Mouse (Mus musculus) hindbrain, postnatal 0 days (tissue): ENCODE measurements around the gene Fbxl22. TPM values are rescaled to one million over a fixed set of nuclear protein-coding genes. Genes with fewer than 3 reads are reported as not detected.

Experiments
- ATAC-seq: fragments of 200-750 bp; cut with Nextera tagmentation; 2 replicates; pipeline ENCODE4 v1.8.0; 2017; ENCODE audit warnings: mild to moderate bottlenecking, moderate TSS enrichment, moderate library complexity
- DNase-seq: peaks from one replicate; pipeline ENCODE4 v3.0.0-alpha.2; 2015; ENCODE audit warnings: low spot score
- H3K27ac ChIP-seq: fragments of 300-500 bp; sonication (generic); 2 replicates; pipeline ENCODE4 v1.5.1; 2014; ENCODE audit warnings: mild to moderate bottlenecking
- H3K27me3 ChIP-seq: fragments of 300-500 bp; sonication (generic); 2 replicates; pipeline ENCODE4 v1.6.1; 2014; ENCODE audit warnings: low read length, mixed read lengths; ENCODE audit not compliant: insufficient read depth
- H3K36me3 ChIP-seq: fragments of 300-500 bp; sonication (generic); 2 replicates; pipeline ENCODE4 v1.6.1; 2014; ENCODE audit warnings: low read length, mixed read lengths; ENCODE audit not compliant: insufficient read depth
- H3K4me1 ChIP-seq: fragments of 300-500 bp; sonication (generic); 2 replicates; pipeline ENCODE4 v1.6.1; 2014; ENCODE audit warnings: antibody characterized with exemption, low read length, mixed read lengths; ENCODE audit not compliant: insufficient read depth
- H3K4me2 ChIP-seq: fragments of 300-500 bp; sonication (generic); 2 replicates; pipeline ENCODE4 v1.6.1; 2014; ENCODE audit warnings: low read depth, mild to moderate bottlenecking, low read length, moderate library complexity, mixed read lengths
- H3K4me3 ChIP-seq: fragments of 300-500 bp; sonication (generic); 2 replicates; pipeline ENCODE4 v1.5.1; 2014; ENCODE audit warnings: low read length
- H3K9ac ChIP-seq: fragments of 300-500 bp; sonication (generic); replicated peaks from 2 replicates; pipeline ENCODE4 v1.6.1; 2014; ENCODE audit warnings: mild to moderate bottlenecking, low read length, moderate library complexity, mixed read lengths
- H3K9me3 ChIP-seq: fragments of 300-500 bp; sonication (generic); 2 replicates; pipeline ENCODE4 v1.6.1; 2016; ENCODE audit warnings: low read length, mixed read lengths
- CTCF ChIP-seq: IDR thresholded peaks from 2 replicates; pipeline ENCODE4 v1.5.1; 2016; ENCODE audit warnings: antibody characterized with exemption, control low read depth, low read depth
- WGBS: fragments of 180-500 bp; shearing (Covaris S2); extraction: QIAGEN DNeasy Blood & Tissue Kit; methylation state at CpG from one replicate; pipeline ENCODE4 v1.1.7; 2014; 5-methylcytosine and 5-hydroxymethylcytosine counted together
- polyA plus RNA-seq: library from polyadenylated mRNA; unstranded; fragments of >200 nt; fragmentation: Nextera tagmentation; extraction: Ambion mirVana; gene quantifications from 2 replicates; pipeline ENCODE4 v1.2.1, GENCODE M21; 2015
- total RNA-seq: library from RNA; depleted of rRNA; stranded (reverse); fragments of >200 nt; gene quantifications from 2 replicates; pipeline ENCODE4 v1.2.3, GENCODE M21; 2014; rRNA removed

Fbxl22 gene
- total and polyA plus RNA-seq, 2 experiments from 2014 or later, result 0.26 to 0.63 TPM

DNA sequence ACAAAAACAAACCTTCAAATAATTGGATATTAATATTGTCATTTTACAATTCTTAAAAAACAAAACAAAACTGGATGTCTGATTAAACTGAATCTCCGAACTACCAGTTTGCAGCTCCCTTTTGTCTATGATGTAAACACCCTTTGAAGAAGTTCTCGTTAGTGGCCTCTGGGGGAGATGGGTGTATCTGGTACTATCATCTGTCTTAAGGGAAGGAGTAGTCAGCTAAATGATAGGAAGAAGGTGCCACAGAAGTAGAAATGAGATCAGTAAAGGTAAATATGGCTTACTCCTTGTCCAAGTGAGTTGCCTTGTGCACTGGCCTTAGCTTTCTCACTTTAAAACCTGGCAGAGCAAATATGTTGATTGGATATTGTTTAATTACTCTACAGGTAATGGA lies 36.6 kb downstream of the Fbxl22 start:
- no peak for ATAC-seq
- DNase-seq, result no peak

GRCm38 (mm10) chr9:66465087-66465486 lies 49.3 kb downstream of the Fbxl22 start:
- H3K27me3 ChIP-seq, result no peaks in the 10 kb centered on the region
- peak; percentile 73 for TF ChIP-seq CTCF
- H3K27ac ChIP-seq, result no peak overlapping the region
- DNase-seq, result peak; percentile 78
- peaks cover 30% of the 10 kb centered on the region for H3K36me3 ChIP-seq
- H3K4me3 ChIP-seq, result no peak overlapping the region
- 58% methylated on average over 4 of the region's 4 CpGs for WGBS
- no peak overlapping the region for H3K4me2 ChIP-seq
- H3K4me1 ChIP-seq, result no peaks in the 10 kb centered on the region
- H3K9me3 ChIP-seq, result no peaks in the 10 kb centered on the region
- ATAC-seq, result no peak
- H3K9ac ChIP-seq, result no peak overlapping the region

More for the DNA sequence above, 36.6 kb downstream of the Fbxl22 start:
- Histone ChIP-seq H3K36me3 (peaks cover 32% of the 10 kb centered on the region), H3K4me2 (no peak overlapping the region), H3K9me3 (no peaks in the 10 kb centered on the region), H3K9ac (no peak overlapping the region), H3K27ac (no peak overlapping the region), H3K4me3 (no peak overlapping the region), H3K27me3 (no peaks in the 10 kb centered on the region), H3K4me1 (no peaks in the 10 kb centered on the region)
- TF ChIP-seq CTCF, result no peak
- 85% methylated on average over 2 of the region's 2 CpGs for WGBS

Other genes starting within 250 kb of the Fbxl22 start
- gene Herc1, start 164.1 kb downstream of the Fbxl22 start, total RNA-seq, result 91.5 and 104 TPM in 2 replicates
- gene Herc1, start 164.1 kb downstream of the Fbxl22 start, polyA plus RNA-seq, result 30.3 and 30.7 TPM in 2 replicates
- 27.2 and 28.4 TPM in 2 replicates for gene Usp3, start 78.5 kb upstream of the Fbxl22 start, total RNA-seq
- gene Usp3, start 78.5 kb upstream of the Fbxl22 start, polyA plus RNA-seq, result 39.6 and 46.8 TPM in 2 replicates
- 5.9 and 12.5 TPM in 2 replicates for gene Car12, start 199.1 kb upstream of the Fbxl22 start, total RNA-seq
- 6.6 and 7.4 TPM in 2 replicates for gene Car12, start 199.1 kb upstream of the Fbxl22 start, polyA plus RNA-seq